Mouse (Mus musculus) brain, adult 10 weeks (tissue): ENCODE results near the gene Vmn1r52. TPM values are rescaled to one million over a fixed set of nuclear protein-coding genes. Genes with fewer than 3 reads are reported as not detected.

Experiments used
- polyA plus RNA-seq: library from polyadenylated mRNA; stranded (reverse); fragments of 350-450 nt; fragmentation: Illumina TruSeq; extraction: RNeasy Lipid Tissue Mini Kit (QIAGEN cat#74804); gene quantifications from one replicate; pipeline ENCODE4 v1.2.3, GENCODE M21; 2015; ENCODE audit warnings: low read depth, low replicate concordance

Gene Vmn1r52
- not detected for polyA plus RNA-seq

DNA sequence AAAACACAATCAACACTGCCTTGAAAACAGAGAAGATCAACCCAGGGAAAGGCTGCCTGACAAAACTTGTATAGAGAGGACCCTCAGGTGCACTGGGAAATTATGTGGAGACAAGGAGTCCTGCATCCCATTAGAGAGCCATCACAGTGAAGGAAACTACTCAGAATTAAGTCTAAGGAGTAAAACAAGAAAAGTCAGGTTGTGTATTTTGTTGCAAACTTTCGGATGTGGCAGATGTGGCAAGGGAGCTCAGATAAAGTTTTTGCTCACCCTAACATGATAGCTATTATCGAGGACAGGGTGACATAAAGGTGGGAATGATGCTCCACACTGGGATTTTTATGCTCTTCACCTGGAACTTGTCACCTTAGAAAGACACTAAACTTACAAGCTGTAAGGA lies at the start of gene Vmn1r52:
Vmn1r52 (plus strand) TSS at position 301 of the 400 bp plus-strand sequence.

DNA sequence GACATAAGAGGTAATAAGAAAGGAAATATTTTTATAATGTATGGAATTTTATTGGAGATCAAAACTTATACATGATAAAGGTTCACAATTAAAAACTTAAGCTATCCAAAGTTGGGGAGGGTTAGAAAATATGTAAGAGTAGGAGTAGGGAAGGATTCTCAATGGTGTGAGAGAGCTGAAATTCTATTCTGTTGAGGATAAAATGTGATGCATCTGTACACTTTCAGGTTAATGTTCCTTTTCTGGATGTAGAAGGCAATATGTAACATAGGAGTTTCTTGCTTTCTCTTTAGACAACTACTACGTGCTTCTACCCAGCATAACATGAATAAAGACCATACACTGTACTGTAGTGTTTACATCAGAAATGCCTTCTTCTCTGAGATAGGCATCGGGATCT lies 27.9 kb downstream of the Vmn1r52 start, which contains the start of gene V1ra8:
V1ra8 (plus strand) TSS at position 301 of the 400 bp plus-strand sequence.

DNA sequence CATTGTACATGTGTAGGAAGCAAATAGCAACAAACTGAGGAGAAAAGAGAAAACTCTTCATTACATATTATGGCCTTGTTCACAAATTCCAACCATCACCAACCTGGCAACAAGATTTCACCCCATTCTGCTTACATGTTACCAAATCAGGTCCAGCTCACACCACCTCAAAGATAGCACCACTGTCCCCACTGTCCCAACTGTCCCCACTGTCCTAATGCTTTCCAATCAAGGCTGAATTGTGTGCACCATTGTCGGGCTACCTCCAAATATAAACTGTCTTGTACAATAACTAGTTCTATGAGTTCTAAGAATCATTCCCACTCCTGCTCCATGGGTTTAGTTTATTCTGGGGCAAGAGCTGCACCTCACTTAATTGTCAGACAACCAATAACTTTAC lies 49.7 kb downstream of the Vmn1r52 start, which contains the start of gene Vmn1r53:
Vmn1r53 (minus strand) TSS at position 101 of the 400 bp plus-strand sequence.

Other genes starting within 250 kb of the Vmn1r52 start
- gene Vmn1r45, start 234.2 kb upstream of the Vmn1r52 start, polyA plus RNA-seq: not detected
- not detected for gene Vmn1r46, start 205.5 kb upstream of the Vmn1r52 start, polyA plus RNA-seq
- not detected for gene Vmn1r47, start 158.7 kb upstream of the Vmn1r52 start, polyA plus RNA-seq
- gene Vmn1r48, start 138.0 kb upstream of the Vmn1r52 start, polyA plus RNA-seq: not detected
- not detected for gene Vmn1r49, start 96.3 kb upstream of the Vmn1r52 start, polyA plus RNA-seq
- not detected for gene Vmn1r50, start 73.4 kb upstream of the Vmn1r52 start, polyA plus RNA-seq
- gene Vmn1r51, start 52.2 kb upstream of the Vmn1r52 start, polyA plus RNA-seq: not detected
- not detected for gene V1ra8, start 28.0 kb downstream of the Vmn1r52 start, polyA plus RNA-seq
- not detected for gene Vmn1r53, start 49.6 kb downstream of the Vmn1r52 start, polyA plus RNA-seq
- gene Vmn1r54, start 71.5 kb downstream of the Vmn1r52 start, polyA plus RNA-seq: not detected
- gene BC048671, start 126.4 kb downstream of the Vmn1r52 start, polyA plus RNA-seq: not detected
- not detected for gene Chst13, start 150.4 kb downstream of the Vmn1r52 start, polyA plus RNA-seq
- gene Uroc1, start 158.5 kb downstream of the Vmn1r52 start, polyA plus RNA-seq: not detected
- 16.2 TPM for gene Zxdc, start 194.7 kb downstream of the Vmn1r52 start, polyA plus RNA-seq